Comparison of ENCODE assay signal across 30 mouse cellular contexts in the genomic region with DNA sequence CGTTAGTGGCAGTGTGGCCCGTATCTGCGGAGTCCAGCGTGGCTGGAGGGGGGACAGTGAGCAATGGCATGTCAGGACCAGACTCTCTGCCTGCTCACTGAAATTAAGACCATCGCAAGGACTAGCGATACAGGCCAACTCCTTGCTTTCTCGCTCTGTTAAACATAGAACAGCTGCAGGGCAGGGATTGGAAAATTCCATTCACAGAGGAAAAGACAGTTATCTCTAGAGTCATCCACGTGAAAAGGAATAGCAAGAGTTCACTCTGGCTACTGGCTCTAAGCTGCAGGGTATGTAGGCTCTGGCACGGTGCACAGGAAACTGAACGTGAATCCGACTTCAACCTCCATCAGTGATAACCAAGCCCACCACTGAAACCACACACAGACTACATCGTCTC. TPM values are rescaled to one million over a fixed set of nuclear protein-coding genes. Genes with fewer than 3 reads are reported as not detected.
DNase-seq lines count a peak whose midpoint lies in the region; ATAC-seq and TF ChIP-seq lines count a peak whose summit lies in the region.
"Had no signal": no experiment of that assay in that cellular context is flagged by ENCODE, and none has a peak within 500 bp of the region (broad histone marks: within the 10 kb centered on the region; RNA-seq: fewer than 3 reads in every experiment).

No protein-coding gene starts in this region.

- no peak overlapping the region for H3K4me2 ChIP-seq in embryonic facial prominence, embryonic 14.5 days (ENCODE audit: low read depth, low read length)
- H3K4me2 ChIP-seq in kidney, embryonic 15.5 days: no peak overlapping the region
- H3K4me2 ChIP-seq: embryonic facial prominence, embryonic 15.5 days; heart, embryonic 12.5 days; hindbrain, embryonic 12.5 days had no signal

- H3K27ac ChIP-seq in embryonic facial prominence, embryonic 14.5 days (replicated peaks; ENCODE audit: low read depth, low read length): no peak overlapping the region
- no peak overlapping the region for H3K27ac ChIP-seq in embryonic facial prominence, embryonic 10.5 days (replicated peaks)
- H3K27ac ChIP-seq in kidney, embryonic 15.5 days: peak overlapping the region; percentile 61
- peak overlapping the region; percentile 62; the same call in 1 of the 2 replicates for H3K27ac ChIP-seq in limb, embryonic 10.5 days
- H3K27ac ChIP-seq: embryonic facial prominence, embryonic 15.5 days; hindbrain, embryonic 12.5 days had no signal

- H3K9me3 ChIP-seq in embryonic facial prominence, embryonic 14.5 days (ENCODE audit: control insufficient read depth, low read length): no peaks in the 10 kb centered on the region
- no peaks in the 10 kb centered on the region for H3K9me3 ChIP-seq in embryonic facial prominence, embryonic 10.5 days
- H3K9me3 ChIP-seq in kidney, embryonic 15.5 days (replicated peaks): no peaks in the 10 kb centered on the region
- H3K9me3 ChIP-seq in E14TG2a.4 (ENCODE audit: low read length): peaks cover 6% of the 10 kb centered on the region
- H3K9me3 ChIP-seq in limb, embryonic 10.5 days (replicated peaks): no peaks in the 10 kb centered on the region
- H3K9me3 ChIP-seq: embryonic facial prominence, embryonic 15.5 days had no signal

- peaks cover 4% of the 10 kb centered on the region for H3K4me1 ChIP-seq in embryonic facial prominence, embryonic 14.5 days (ENCODE audit: control insufficient read depth, insufficient read depth, low read length)
- peaks cover 6% of the 10 kb centered on the region for H3K4me1 ChIP-seq in embryonic facial prominence, embryonic 10.5 days
- H3K4me1 ChIP-seq in kidney, embryonic 15.5 days: peaks cover 36% of the 10 kb centered on the region
- peaks cover 59% of the 10 kb centered on the region for H3K4me1 ChIP-seq in E14TG2a.4 (replicated peaks; ENCODE audit: low read depth, low read length)
- peaks cover 20% of the 10 kb centered on the region for H3K4me1 ChIP-seq in limb, embryonic 10.5 days

- no peak for TF ChIP-seq CTCF in E14TG2a.4 (conservative IDR thresholded peaks at IDR 0.05; ENCODE audit: low read length)

- H3K36me3 ChIP-seq in embryonic facial prominence, embryonic 14.5 days (ENCODE audit: control insufficient read depth, insufficient read depth, low read length): peaks cover 6% of the 10 kb centered on the region; the same call in 1 of the 2 replicates
- H3K36me3 ChIP-seq in embryonic facial prominence, embryonic 10.5 days (replicated peaks): peaks cover 37% of the 10 kb centered on the region
- peaks cover 17% of the 10 kb centered on the region; the same call in 1 of the 2 replicates for H3K36me3 ChIP-seq in kidney, embryonic 15.5 days
- H3K36me3 ChIP-seq in E14TG2a.4 (ENCODE audit: insufficient read depth, low read length): peaks cover 9% of the 10 kb centered on the region
- peaks cover 16% of the 10 kb centered on the region for H3K36me3 ChIP-seq in limb, embryonic 10.5 days

- DNase-seq in embryonic facial prominence, embryonic 14.5 days (ENCODE audit: low spot score): peak; percentile 3
- DNase-seq in embryonic facial prominence, embryonic 10.5 days (ENCODE audit: low spot score): no peak
- DNase-seq in kidney, adult 11 months: no peak
- DNase-seq in limb, embryonic 10.5 days (ENCODE audit: low spot score): no peak
- no peak for DNase-seq in gastrocnemius, adult 8-10 months (ENCODE audit: low spot score in 2 of 2)
- DNase-seq: adrenal gland, postnatal 14 days; cerebellum, adult 2 months; cerebellum, postnatal 36 days; embryo, embryonic 11 days; gastrocnemius, postnatal 10 days; kidney, postnatal 25 days; layer of hippocampus, adult 9-11 months; lung, postnatal 4 days; midbrain, embryonic 14.5 days; right cerebral cortex, adult 18-20 months; right cerebral cortex, postnatal 4 days; thymus, adult 18-20 months; thymus, postnatal 36 days had no signal

- no peak for ATAC-seq in embryonic facial prominence, embryonic 14.5 days (ENCODE audit: low read depth)
- peak; percentile 36; the same call in 1 of the 2 replicates for ATAC-seq in kidney, embryonic 15.5 days (replicated peaks; ENCODE audit: low FRiP score)
- ATAC-seq: activated CD4-positive, CD25-positive, alpha-beta regulatory T cell, adult 4 months; forebrain, embryonic 14.5 days; inflammation-experienced regulatory T-cells, adult 6 months had no signal

- no peaks in the 10 kb centered on the region for H3K27me3 ChIP-seq in embryonic facial prominence, embryonic 14.5 days (replicated peaks; ENCODE audit: control insufficient read depth, insufficient read depth, low read length)
- no peaks in the 10 kb centered on the region for H3K27me3 ChIP-seq in embryonic facial prominence, embryonic 10.5 days (replicated peaks; ENCODE audit: low read depth, poor library complexity, severe bottlenecking)
- H3K27me3 ChIP-seq in kidney, embryonic 15.5 days: no peaks in the 10 kb centered on the region
- H3K27me3 ChIP-seq in E14TG2a.4 (ENCODE audit: insufficient read depth, low read length): peaks cover 24% of the 10 kb centered on the region
- no peaks in the 10 kb centered on the region for H3K27me3 ChIP-seq in limb, embryonic 10.5 days (ENCODE audit: low read depth, poor library complexity, severe bottlenecking)
- H3K27me3 ChIP-seq: embryonic facial prominence, embryonic 15.5 days; heart, embryonic 12.5 days; hindbrain, embryonic 12.5 days had no signal

- H3K4me3 ChIP-seq in embryonic facial prominence, embryonic 14.5 days (ENCODE audit: low read depth, low read length): no peak overlapping the region
- no peak overlapping the region for H3K4me3 ChIP-seq in embryonic facial prominence, embryonic 10.5 days
- no peak overlapping the region for H3K4me3 ChIP-seq in kidney, embryonic 15.5 days (replicated peaks)
- H3K4me3 ChIP-seq in E14TG2a.4 (replicated peaks; ENCODE audit: low read length): peak overlapping the region; percentile 72
- H3K4me3 ChIP-seq in limb, embryonic 10.5 days: no peak overlapping the region
- H3K4me3 ChIP-seq: embryonic facial prominence, embryonic 15.5 days; heart, embryonic 12.5 days; hindbrain, embryonic 12.5 days had no signal

- no peak overlapping the region for H3K9ac ChIP-seq in embryonic facial prominence, embryonic 14.5 days (ENCODE audit: low read depth, low read length)
- no peak overlapping the region for H3K9ac ChIP-seq in kidney, embryonic 15.5 days
- H3K9ac ChIP-seq: embryonic facial prominence, embryonic 15.5 days; heart, embryonic 12.5 days; hindbrain, embryonic 12.5 days had no signal

- WGBS in embryonic facial prominence, embryonic 14.5 days: 80% methylated on average over 12 of the region's 12 CpGs
- WGBS in embryonic facial prominence, embryonic 10.5 days: 87% methylated on average over 12 of the region's 12 CpGs
- 60% methylated on average over 12 of the region's 12 CpGs for WGBS in kidney, embryonic 15.5 days
- WGBS in limb, embryonic 10.5 days: 81% methylated on average over 12 of the region's 12 CpGs

RNA-seq across cellular contexts. Expression of a gene that starts 26.2 kb away (rescaled TPM):
- 2.4 and 2.8 TPM in 2 replicates for polyA plus RNA-seq in embryonic facial prominence, embryonic 14.5 days (2014; fragmentation: Nextera tagmentation; extraction: Ambion mirVana)
- polyA plus RNA-seq in embryonic facial prominence, embryonic 10.5 days (2016; fragmentation: Nextera tagmentation; extraction: Ambion mirVana): 4.8 and 5.0 TPM in 2 replicates
- polyA plus RNA-seq in kidney, embryonic 15.5 days (2015; fragmentation: Nextera tagmentation; extraction: Ambion mirVana): 6.0 and 7.6 TPM in 2 replicates
- polyA plus RNA-seq in limb, embryonic 10.5 days (2016; fragmentation: Nextera tagmentation; extraction: Ambion mirVana): 2.8 TPM in 2 replicates
- total RNA-seq in gastrocnemius, adult 8-10 months (2022): 10 to 100 TPM in 2 of 4 experiments, 1 to 10 TPM in 2; 8.3 to 10.4 (median 9.4) TPM

RNA-seq across cellular contexts. Expression of a gene that starts 29.4 kb away (rescaled TPM):
- polyA plus RNA-seq in embryonic facial prominence, embryonic 14.5 days (2014; fragmentation: Nextera tagmentation; extraction: Ambion mirVana): 37.1 and 40.6 TPM in 2 replicates
- 63.1 and 63.4 TPM in 2 replicates for polyA plus RNA-seq in embryonic facial prominence, embryonic 10.5 days (2016; fragmentation: Nextera tagmentation; extraction: Ambion mirVana)
- polyA plus RNA-seq in kidney, embryonic 15.5 days (2015; fragmentation: Nextera tagmentation; extraction: Ambion mirVana): 50.8 and 52.5 TPM in 2 replicates
- polyA plus RNA-seq in limb, embryonic 10.5 days (2016; fragmentation: Nextera tagmentation; extraction: Ambion mirVana): 50.3 and 61.9 TPM in 2 replicates
- 1 to 10 TPM; 3.5 to 4.2 (median 3.9) TPM for total RNA-seq in gastrocnemius, adult 8-10 months (2022)

RNA-seq across cellular contexts. Expression of a gene that starts 29.6 kb away (rescaled TPM):
- 0.25 and 0.46 TPM in 2 replicates for polyA plus RNA-seq in embryonic facial prominence, embryonic 14.5 days (2014; fragmentation: Nextera tagmentation; extraction: Ambion mirVana)
- polyA plus RNA-seq in embryonic facial prominence, embryonic 10.5 days (2016; fragmentation: Nextera tagmentation; extraction: Ambion mirVana): 0.09 and 0.28 TPM in 2 replicates
- 0.22 and 0.42 TPM in 2 replicates for polyA plus RNA-seq in kidney, embryonic 15.5 days (2015; fragmentation: Nextera tagmentation; extraction: Ambion mirVana)
- polyA plus RNA-seq in limb, embryonic 10.5 days (2016; fragmentation: Nextera tagmentation; extraction: Ambion mirVana): 0.15 TPM in 1 of 2 replicates, not detected in the other
- total RNA-seq in gastrocnemius, adult 8-10 months (2022): not detected
- total RNA-seq: granulocyte monocyte progenitor cell, adult 5-6 weeks; heart, postnatal 25 days had no signal
- polyA plus RNA-seq: activated CD4-positive, CD25-positive, alpha-beta regulatory T cell, adult 4 months; liver, adult 2 months; neural tube, embryonic 11.5 days had no signal

Comparison
In these comparisons a context has a peak if more than half of its experiments do, and no peak if none do; other contexts are left out.
1. H3K27ac ChIP-seq: peak in kidney, embryonic 15.5 days (single experiment) and limb, embryonic 10.5 days (single experiment); none in embryonic facial prominence, embryonic 14.5 days (single experiment) and embryonic facial prominence, embryonic 10.5 days (single experiment).